Mouse (Mus musculus) forebrain, embryonic 13.5 days (tissue): ENCODE data around the gene Rpl6. TPM values are rescaled to one million over a fixed set of nuclear protein-coding genes. Genes with fewer than 3 reads are reported as not detected.
A peak's percentile ranks its signal among the peaks of the same experiment; 100 is the strongest.

Experiments used
- ATAC-seq: fragments of 200-750 bp; cut with Nextera tagmentation; 2 replicates; pipeline ENCODE4 v1.8.0; 2017
- H3K27ac ChIP-seq: fragments of 300-500 bp; sonication (generic); 2 replicates; pipeline ENCODE4 v1.5.1; 2015; ENCODE audit warnings: inconsistent platforms, mild to moderate bottlenecking, moderate library complexity
- H3K27me3 ChIP-seq: fragments of 300-500 bp; sonication (generic); 2 replicates; pipeline ENCODE4 v1.6.1; 2015; ENCODE audit warnings: mild to moderate bottlenecking, inconsistent platforms
- H3K36me3 ChIP-seq: fragments of 300-500 bp; sonication (generic); 2 replicates; pipeline ENCODE4 v1.6.1; 2015; ENCODE audit warnings: mild to moderate bottlenecking, inconsistent platforms; ENCODE audit not compliant: poor library complexity, severe bottlenecking
- H3K4me1 ChIP-seq: fragments of 300-500 bp; sonication (generic); 2 replicates; pipeline ENCODE4 v1.6.1; 2015; ENCODE audit warnings: inconsistent platforms
- H3K4me2 ChIP-seq: fragments of 300-500 bp; sonication (generic); 2 replicates; pipeline ENCODE4 v1.6.1; 2015; ENCODE audit warnings: inconsistent platforms, mild to moderate bottlenecking, moderate library complexity
- H3K4me3 ChIP-seq: fragments of 300-500 bp; sonication (generic); 2 replicates; pipeline ENCODE4 v1.5.1; 2015; ENCODE audit warnings: mild to moderate bottlenecking, inconsistent platforms
- H3K9ac ChIP-seq: fragments of 300-500 bp; sonication (generic); 2 replicates; pipeline ENCODE4 v1.6.1; 2015; ENCODE audit warnings: mild to moderate bottlenecking, inconsistent platforms
- H3K9me3 ChIP-seq: fragments of 300-500 bp; sonication (generic); replicated peaks from 2 replicates; pipeline ENCODE4 v1.6.1; 2016; ENCODE audit warnings: inconsistent platforms
- WGBS: fragments of 180-500 bp; shearing (Covaris S2); methylation state at CpG from one replicate; pipeline ENCODE4 v1.1.7; 2015; 5-methylcytosine and 5-hydroxymethylcytosine counted together
- polyA plus RNA-seq: library from polyadenylated mRNA; unstranded; fragments of >200 nt; fragmentation: Nextera tagmentation; extraction: Ambion mirVana; gene quantifications from 2 replicates; pipeline ENCODE4 v1.2.1, GENCODE M21; 2015

The Rpl6 gene
- polyA plus RNA-seq, 1 experiment from 2014 or later = 500 TPM

GRCm38 (mm10) chr5:121229182-121229581 is 24.9 kb downstream of the Rpl6 start:
- 97% methylated on average over 2 of the region's 2 CpGs for WGBS
- Histone ChIP-seq H3K4me3 (no peak overlapping the region), H3K4me1 (0 out of 2 replicates have a peak, but pooled peaks cover 5% of the 10 kb centered on the region), H3K36me3 (no peaks in the 10 kb centered on the region), H3K9ac (no peak overlapping the region), H3K27ac (no peak overlapping the region), H3K9me3 (no peaks in the 10 kb centered on the region), H3K4me2 (no peak overlapping the region), H3K27me3 (no peaks in the 10 kb centered on the region)
- ATAC-seq = no peak

GRCm38 (mm10) chr5:121230811-121231210 is 26.5 kb downstream of the Rpl6 start:
- ATAC-seq = no peak
- Histone ChIP-seq H3K9me3 (0 out of 2 replicates have a peak, but pooled peaks cover 3% of the 10 kb centered on the region), H3K27me3 (no peaks in the 10 kb centered on the region), H3K4me2 (no peak overlapping the region), H3K27ac (no peak overlapping the region), H3K4me1 (no peaks in the 10 kb centered on the region), H3K9ac (no peak overlapping the region), H3K4me3 (no peak overlapping the region), H3K36me3 (no peaks in the 10 kb centered on the region)
- 91% methylated on average over 9 of the region's 9 CpGs for WGBS

- Histone ChIP-seq H3K4me2 (no peak overlapping the region), H3K27me3 (no peaks in the 10 kb centered on the region), H3K9ac (no peak overlapping the region), H3K36me3 (no peaks in the 10 kb centered on the region), H3K4me3 (no peak overlapping the region), H3K9me3 (0 out of 2 replicates have a peak, but pooled peaks cover 3% of the 10 kb centered on the region), H3K27ac (no peak overlapping the region), H3K4me1 (0 out of 2 replicates have a peak, but pooled peaks cover 2% of the 10 kb centered on the region)
- ATAC-seq = no peak
- 100% methylated on average over 1 of the region's 1 CpGs for WGBS
Measured at GRCm38 (mm10) chr5:121232789-121233188, 28.5 kb downstream of the Rpl6 start.

GRCm38 (mm10) chr5:121233726-121234125 is 29.4 kb downstream of the Rpl6 start:
- H3K4me3 ChIP-seq = no peak overlapping the region
- no peak for ATAC-seq
- 0 out of 2 replicates have a peak, but pooled peaks cover 3% of the 10 kb centered on the region for H3K9me3 ChIP-seq
- no peaks in the 10 kb centered on the region for H3K27me3 ChIP-seq
- H3K9ac ChIP-seq = no peak overlapping the region
- 0 out of 2 replicates have a peak, but pooled peaks cover 2% of the 10 kb centered on the region for H3K4me1 ChIP-seq
- WGBS = 91% methylated on average over 2 of the region's 2 CpGs
- no peak overlapping the region for H3K4me2 ChIP-seq
- no peaks in the 10 kb centered on the region for H3K36me3 ChIP-seq
- no peak overlapping the region for H3K27ac ChIP-seq

- 85% methylated on average over 5 of the region's 5 CpGs for WGBS
- H3K36me3 ChIP-seq = no peaks in the 10 kb centered on the region
- H3K27ac ChIP-seq = no peak overlapping the region
Measured at GRCm38 (mm10) chr5:121236171-121236570, 31.9 kb downstream of the Rpl6 start.

GRCm38 (mm10) chr5:121238208-121238607 is 33.9 kb downstream of the Rpl6 start:
- 78% methylated on average over 2 of the region's 2 CpGs for WGBS
- H3K36me3 ChIP-seq = no peaks in the 10 kb centered on the region
- ATAC-seq = no peak

More at GRCm38 (mm10) chr5:121236171-121236570, 31.9 kb downstream of the Rpl6 start:
- Histone ChIP-seq H3K27me3 (no peaks in the 10 kb centered on the region), H3K4me2 (no peak overlapping the region), H3K4me1 (0 out of 2 replicates have a peak, but pooled peaks cover 2% of the 10 kb centered on the region), H3K9ac (no peak overlapping the region), H3K4me3 (no peak overlapping the region), H3K9me3 (0 out of 2 replicates have a peak, but pooled peaks cover 3% of the 10 kb centered on the region)
- no peak for ATAC-seq

GRCm38 (mm10) chr5:121239846-121240245 is 35.6 kb downstream of the Rpl6 start:
- Histone ChIP-seq H3K4me1 (0 out of 2 replicates have a peak, but pooled peaks cover 2% of the 10 kb centered on the region), H3K9me3 (0 out of 2 replicates have a peak, but pooled peaks cover under 1% of the 10 kb centered on the region), H3K27me3 (no peaks in the 10 kb centered on the region), H3K27ac (peak overlapping the region; percentile 25; the same call in 1 of the 2 replicates), H3K4me3 (no peak overlapping the region), H3K4me2 (no peak overlapping the region; the same call in 1 of the 2 replicates), H3K36me3 (no peaks in the 10 kb centered on the region), H3K9ac (no peak overlapping the region)
- WGBS = 73% methylated on average over 5 of the region's 5 CpGs
- ATAC-seq = peak; percentile 63; the same call in 1 of the 2 replicates

More at GRCm38 (mm10) chr5:121238208-121238607, 33.9 kb downstream of the Rpl6 start:
- Histone ChIP-seq H3K9ac (no peak overlapping the region), H3K27me3 (no peaks in the 10 kb centered on the region), H3K4me1 (0 out of 2 replicates have a peak, but pooled peaks cover 2% of the 10 kb centered on the region), H3K9me3 (0 out of 2 replicates have a peak, but pooled peaks cover 3% of the 10 kb centered on the region), H3K4me2 (no peak overlapping the region), H3K4me3 (no peak overlapping the region), H3K27ac (no peak overlapping the region)

- Histone ChIP-seq H3K27ac (no peak overlapping the region), H3K4me3 (no peak overlapping the region), H3K36me3 (no peaks in the 10 kb centered on the region), H3K4me1 (peaks cover 6% of the 10 kb centered on the region; the same call in 1 of the 2 replicates), H3K9me3 (no peaks in the 10 kb centered on the region), H3K27me3 (no peaks in the 10 kb centered on the region), H3K9ac (no peak overlapping the region), H3K4me2 (no peak overlapping the region)
- ATAC-seq = no peak
Measured at GRCm38 (mm10) chr5:121241182-121241581, 36.9 kb downstream of the Rpl6 start.

- no peaks in the 10 kb centered on the region for H3K9me3 ChIP-seq
- 64% methylated on average over 1 of the region's 1 CpGs for WGBS
- no peak overlapping the region for H3K9ac ChIP-seq
- H3K27me3 ChIP-seq = no peaks in the 10 kb centered on the region
- no peak for ATAC-seq
- peaks cover 4% of the 10 kb centered on the region; the same call in 1 of the 2 replicates for H3K4me1 ChIP-seq
- H3K36me3 ChIP-seq = no peaks in the 10 kb centered on the region
- no peak overlapping the region for H3K27ac ChIP-seq
- no peak overlapping the region for H3K4me2 ChIP-seq
- no peak overlapping the region for H3K4me3 ChIP-seq
Measured at GRCm38 (mm10) chr5:121242261-121242660, 38.0 kb downstream of the Rpl6 start.

GRCm38 (mm10) chr5:121242701-121243100 is 38.4 kb downstream of the Rpl6 start:
- Histone ChIP-seq H3K4me3 (no peak overlapping the region), H3K36me3 (no peaks in the 10 kb centered on the region), H3K4me2 (no peak overlapping the region), H3K4me1 (peaks cover 4% of the 10 kb centered on the region; the same call in 1 of the 2 replicates), H3K9ac (no peak overlapping the region), H3K27me3 (no peaks in the 10 kb centered on the region), H3K27ac (no peak overlapping the region), H3K9me3 (no peaks in the 10 kb centered on the region)
- WGBS = 94% methylated on average over 1 of the region's 1 CpGs
- ATAC-seq = no peak

- ATAC-seq = no peak
- no peak overlapping the region for H3K4me2 ChIP-seq
- H3K27ac ChIP-seq = no peak overlapping the region
Measured at GRCm38 (mm10) chr5:121243676-121244364, 39.5 kb downstream of the Rpl6 start.

GRCm38 (mm10) chr5:121244365-121244731 is 40.1 kb downstream of the Rpl6 start:
- no peak overlapping the region for H3K4me2 ChIP-seq
- H3K27me3 ChIP-seq = no peaks in the 10 kb centered on the region
- H3K9ac ChIP-seq = no peak overlapping the region
- no peak overlapping the region for H3K27ac ChIP-seq
- no peak for ATAC-seq
- no peaks in the 10 kb centered on the region for H3K9me3 ChIP-seq
- H3K4me3 ChIP-seq = no peak overlapping the region
- H3K4me1 ChIP-seq = peaks cover 12% of the 10 kb centered on the region; the same call in 1 of the 2 replicates
- 94% methylated on average over 5 of the region's 5 CpGs for WGBS
- H3K36me3 ChIP-seq = no peaks in the 10 kb centered on the region

More at GRCm38 (mm10) chr5:121243676-121244364, 39.5 kb downstream of the Rpl6 start:
- Histone ChIP-seq H3K4me1 (peaks cover 10% of the 10 kb centered on the region; the same call in 1 of the 2 replicates), H3K4me3 (no peak overlapping the region), H3K9me3 (no peaks in the 10 kb centered on the region), H3K27me3 (no peaks in the 10 kb centered on the region), H3K36me3 (no peaks in the 10 kb centered on the region), H3K9ac (no peak overlapping the region)
- WGBS = 96% methylated on average over 1 of the region's 1 CpGs
